Mouse (Mus musculus) kidney, embryonic 16.5 days (tissue): Measurements from ENCODE around the gene Arhgef10l. TPM values are rescaled to one million over a fixed set of nuclear protein-coding genes. Genes with fewer than 3 reads are reported as not detected.
A peak's percentile ranks its signal among the peaks of the same experiment; 100 is the strongest.

Source experiments
- ATAC-seq: fragments of 200-750 bp; cut with Nextera tagmentation; 2 replicates; pipeline ENCODE4 v1.8.0; 2017; ENCODE audit warnings: moderate TSS enrichment; ENCODE audit not compliant: low FRiP score, low TSS enrichment
- H3K27ac ChIP-seq: fragments of 300-500 bp; sonication (generic); 2 replicates; pipeline ENCODE4 v1.5.1; 2014; ENCODE audit warnings: low read length
- H3K27me3 ChIP-seq: fragments of 300-500 bp; sonication (generic); 2 replicates; pipeline ENCODE4 v1.6.1; 2014; ENCODE audit warnings: low read length, control low read depth, mixed read lengths; ENCODE audit not compliant: insufficient read depth
- H3K36me3 ChIP-seq: fragments of 300-500 bp; sonication (generic); 2 replicates; pipeline ENCODE4 v1.6.1; 2014; ENCODE audit warnings: low read length, control low read depth, mixed read lengths; ENCODE audit not compliant: insufficient read depth
- H3K4me1 ChIP-seq: fragments of 300-500 bp; sonication (generic); 2 replicates; pipeline ENCODE4 v1.6.1; 2014; ENCODE audit warnings: low read length, control low read depth, mixed read lengths; ENCODE audit not compliant: insufficient read depth
- H3K4me2 ChIP-seq: fragments of 300-500 bp; sonication (generic); replicated peaks from 2 replicates; pipeline ENCODE4 v1.6.1; 2014; ENCODE audit warnings: low read depth, low read length
- H3K4me3 ChIP-seq: fragments of 300-500 bp; sonication (generic); 2 replicates; pipeline ENCODE4 v1.5.1; 2014; ENCODE audit warnings: mild to moderate bottlenecking, low read length
- H3K9ac ChIP-seq: fragments of 300-500 bp; sonication (generic); replicated peaks from 2 replicates; pipeline ENCODE4 v1.6.1; 2014; ENCODE audit warnings: low read length
- H3K9me3 ChIP-seq: fragments of 300-500 bp; sonication (generic); 2 replicates; pipeline ENCODE4 v1.6.1; 2016; ENCODE audit warnings: low read length, control low read depth
- WGBS: fragments of 180-500 bp; shearing (Covaris S2); extraction: QIAGEN DNeasy Blood & Tissue Kit; methylation state at CpG from one replicate; pipeline ENCODE4 v1.1.7; 2014; 5-methylcytosine and 5-hydroxymethylcytosine counted together
- polyA plus RNA-seq: library from polyadenylated mRNA; unstranded; fragments of >200 nt; fragmentation: Nextera tagmentation; extraction: Ambion mirVana; gene quantifications from 2 replicates; pipeline ENCODE4 v1.2.1, GENCODE M21; 2015

Gene Arhgef10l
- polyA plus RNA-seq, 1 experiment from 2014 or later, result 25.4 TPM

GRCm38 (mm10) chr4:140703636-140704035 is 37.8 kb upstream of the Arhgef10l start:
- Histone ChIP-seq H3K4me2 (peak overlapping the region; percentile 87), H3K27me3 (peaks cover 8% of the 10 kb centered on the region; the same call in 1 of the 2 replicates), H3K36me3 (peaks cover 17% of the 10 kb centered on the region), H3K27ac (peak overlapping the region; percentile 96), H3K9ac (peak overlapping the region; percentile 97), H3K4me3 (peak overlapping the region; percentile 91), H3K4me1 (peaks cover 59% of the 10 kb centered on the region), H3K9me3 (no peaks in the 10 kb centered on the region)
- ATAC-seq, result peak; percentile 8; the same call in 1 of the 2 replicates
- 14% methylated on average over 8 of the region's 8 CpGs for WGBS

- peak overlapping the region; percentile 97 for H3K9ac ChIP-seq
- peaks cover 9% of the 10 kb centered on the region for H3K36me3 ChIP-seq
- peak; percentile 79 for ATAC-seq
- H3K4me1 ChIP-seq, result peaks cover 54% of the 10 kb centered on the region
- peak overlapping the region; percentile 96 for H3K27ac ChIP-seq
- peaks cover 10% of the 10 kb centered on the region; the same call in 1 of the 2 replicates for H3K27me3 ChIP-seq
- under 1% methylated on average over 21 of the region's 68 CpGs for WGBS
- peak overlapping the region; percentile 91 for H3K4me3 ChIP-seq
- peak overlapping the region; percentile 87 for H3K4me2 ChIP-seq
- H3K9me3 ChIP-seq, result no peaks in the 10 kb centered on the region
These were observed 37.0 kb upstream of the Arhgef10l start for GRCm38 (mm10) chr4:140702611-140703327.

- no peak for ATAC-seq
- WGBS, result under 1% methylated on average over 79 of the region's 107 CpGs
- peaks cover 9% of the 10 kb centered on the region; the same call in 1 of the 2 replicates for H3K36me3 ChIP-seq
- H3K9me3 ChIP-seq, result no peaks in the 10 kb centered on the region
- H3K4me1 ChIP-seq, result peaks cover 47% of the 10 kb centered on the region
- peak overlapping the region; percentile 96 for H3K27ac ChIP-seq
- H3K27me3 ChIP-seq, result peaks cover 10% of the 10 kb centered on the region; the same call in 1 of the 2 replicates
- H3K4me3 ChIP-seq, result peak overlapping the region; percentile 91
- H3K4me2 ChIP-seq, result peak overlapping the region; percentile 87
- peak overlapping the region; percentile 97 for H3K9ac ChIP-seq
These were observed 36.1 kb upstream of the Arhgef10l start for GRCm38 (mm10) chr4:140701716-140702561.

GRCm38 (mm10) chr4:140701049-140701715 is 35.4 kb upstream of the Arhgef10l start:
- peak overlapping the region; percentile 97 for H3K9ac ChIP-seq
- H3K4me2 ChIP-seq, result peak overlapping the region; percentile 87
- peaks cover 45% of the 10 kb centered on the region for H3K4me1 ChIP-seq
- H3K36me3 ChIP-seq, result peaks cover 7% of the 10 kb centered on the region; the same call in 1 of the 2 replicates
- peaks cover 10% of the 10 kb centered on the region; the same call in 1 of the 2 replicates for H3K27me3 ChIP-seq
- H3K4me3 ChIP-seq, result peak overlapping the region; percentile 91
- H3K9me3 ChIP-seq, result no peaks in the 10 kb centered on the region
- under 1% methylated on average over 61 of the region's 61 CpGs for WGBS
- ATAC-seq, result peak; percentile 73; the same call in 1 of the 2 replicates
- H3K27ac ChIP-seq, result peak overlapping the region; percentile 96

GRCm38 (mm10) chr4:140700269-140701018 is 34.6 kb upstream of the Arhgef10l start, which contains the start of gene Rcc2:
Gene Rcc2, plus strand, starts transcription at chr4:140700541.
- peaks cover 42% of the 10 kb centered on the region for H3K4me1 ChIP-seq
- peak within 1 kb of the TSS; percentile 91 for H3K4me3 ChIP-seq
- H3K27ac ChIP-seq, result peak within 1 kb of the TSS; percentile 96
- no peak for ATAC-seq
- peak within 1 kb of the TSS; percentile 87 for H3K4me2 ChIP-seq
- H3K9me3 ChIP-seq, result no peaks in the 10 kb centered on the region
- peaks cover 10% of the 10 kb centered on the region; the same call in 1 of the 2 replicates for H3K27me3 ChIP-seq
- WGBS, result 6% methylated on average over 20 of the region's 20 CpGs
- peak within 1 kb of the TSS; percentile 97 for H3K9ac ChIP-seq
- no peaks in the 10 kb centered on the region for H3K36me3 ChIP-seq

- peaks cover 10% of the 10 kb centered on the region; the same call in 1 of the 2 replicates for H3K27me3 ChIP-seq
- H3K27ac ChIP-seq, result no peak overlapping the region
- H3K4me3 ChIP-seq, result peak overlapping the region; percentile 91
- H3K9me3 ChIP-seq, result no peaks in the 10 kb centered on the region
- H3K4me2 ChIP-seq, result peak overlapping the region; percentile 87
- peaks cover 36% of the 10 kb centered on the region for H3K4me1 ChIP-seq
- 5% methylated on average over 29 of the region's 29 CpGs for WGBS
- peak overlapping the region; percentile 97 for H3K9ac ChIP-seq
- no peak for ATAC-seq
- H3K36me3 ChIP-seq, result no peaks in the 10 kb centered on the region
These were observed 33.8 kb upstream of the Arhgef10l start for GRCm38 (mm10) chr4:140699441-140700127.

DNA sequence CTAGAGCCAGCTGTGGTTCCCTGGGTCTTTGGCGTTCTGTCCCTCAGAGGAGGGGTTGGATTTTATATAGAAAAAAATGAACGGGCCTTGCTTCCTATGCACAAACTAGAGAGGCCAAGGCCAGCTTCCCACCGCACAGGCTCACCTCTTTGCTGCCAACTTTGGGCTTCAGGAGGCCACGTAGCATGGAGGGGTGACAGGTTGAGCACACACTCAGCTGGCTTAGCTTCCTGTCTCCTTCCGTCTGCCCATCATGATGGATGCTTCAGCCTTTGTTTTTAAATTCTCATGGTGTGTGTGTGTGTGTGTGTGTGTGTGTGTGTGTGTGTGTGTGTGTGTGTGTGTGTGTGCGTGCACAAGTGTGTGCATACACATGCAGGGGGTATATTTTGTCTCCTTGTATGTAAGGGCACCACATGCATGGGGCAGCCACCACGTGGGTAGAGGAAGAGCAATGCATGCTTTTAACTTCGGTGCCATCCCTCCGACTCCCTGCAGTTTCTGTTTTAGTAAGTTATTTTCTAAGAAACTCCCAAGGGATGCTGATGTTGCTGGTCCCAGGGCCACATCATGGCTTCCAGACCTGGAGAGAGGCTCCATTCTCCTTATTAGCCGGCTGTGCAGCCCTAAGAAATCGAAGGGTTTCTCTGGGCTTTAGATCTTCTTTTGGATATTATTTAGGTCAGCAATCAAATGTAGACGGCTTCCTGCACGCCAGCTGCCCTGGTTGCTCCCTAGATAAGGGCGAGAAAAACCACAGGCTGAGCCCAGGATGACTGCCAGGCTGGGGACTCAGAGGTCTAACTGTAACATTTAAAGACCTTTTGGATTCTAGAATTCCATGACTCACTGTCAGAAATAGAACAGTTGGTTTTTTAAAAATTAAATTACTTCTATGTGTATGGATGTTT is 30.1 kb upstream of the Arhgef10l start:
- no peaks in the 10 kb centered on the region for H3K36me3 ChIP-seq
- WGBS, result 66% methylated on average over 14 of the region's 14 CpGs
- peaks cover 18% of the 10 kb centered on the region for H3K4me1 ChIP-seq
- no peak overlapping the region for H3K4me3 ChIP-seq
- ATAC-seq, result no peak
- no peaks in the 10 kb centered on the region for H3K9me3 ChIP-seq
- H3K27ac ChIP-seq, result no peak overlapping the region
- no peak overlapping the region for H3K4me2 ChIP-seq
- no peak overlapping the region for H3K9ac ChIP-seq
- H3K27me3 ChIP-seq, result peaks cover 10% of the 10 kb centered on the region; the same call in 1 of the 2 replicates

- H3K4me1 ChIP-seq, result peaks cover 11% of the 10 kb centered on the region
- no peak overlapping the region for H3K4me3 ChIP-seq
- no peak overlapping the region for H3K9ac ChIP-seq
- H3K27me3 ChIP-seq, result peaks cover 10% of the 10 kb centered on the region; the same call in 1 of the 2 replicates
- no peak for ATAC-seq
- no peak overlapping the region for H3K27ac ChIP-seq
- H3K9me3 ChIP-seq, result no peaks in the 10 kb centered on the region
- WGBS, result 70% methylated on average over 7 of the region's 7 CpGs
- no peak overlapping the region for H3K4me2 ChIP-seq
- no peaks in the 10 kb centered on the region for H3K36me3 ChIP-seq
These were observed 29.3 kb upstream of the Arhgef10l start for GRCm38 (mm10) chr4:140695146-140695545.
